ENCODE assay signal across 8 mouse cellular contexts in genomic region chr17:25083444-25083931, GRCm38 (mm10). TPM values are rescaled to one million over a fixed set of nuclear protein-coding genes. Genes with fewer than 3 reads are reported as not detected.
DNase-seq lines count a peak whose midpoint lies in the region; ATAC-seq lines count a peak whose summit lies in the region.

TSS of gene Tmem204 (minus strand) at chr17:25083591.

- no peak for DNase-seq in left cerebral cortex, postnatal 25 days (ENCODE audit: low spot score in 2 of 2)
- DNase-seq in left cerebral cortex, postnatal 4 days: no peak
- peak; percentile 83 for DNase-seq in heart, postnatal 25 days (ENCODE audit: low spot score)
- DNase-seq in limb, embryonic 10.5 days (ENCODE audit: low spot score): peak; percentile 88
- DNase-seq in right cerebral cortex, postnatal 10 days (ENCODE audit: low spot score in 2 of 2): no peak
- no peak for DNase-seq in frontal cortex, postnatal 14 days (ENCODE audit: low spot score in 2 of 2)

- no peaks in the 10 kb centered on the region for H3K27me3 ChIP-seq in forebrain, embryonic 12.5 days
- no peaks in the 10 kb centered on the region for H3K27me3 ChIP-seq in limb, embryonic 10.5 days (ENCODE audit: low read depth, poor library complexity, severe bottlenecking)
- no peaks in the 10 kb centered on the region for H3K27me3 ChIP-seq in midbrain, embryonic 12.5 days

- H3K4me1 ChIP-seq in forebrain, embryonic 12.5 days: no peaks in the 10 kb centered on the region
- H3K4me1 ChIP-seq in limb, embryonic 10.5 days: peaks cover 68% of the 10 kb centered on the region
- no peaks in the 10 kb centered on the region for H3K4me1 ChIP-seq in midbrain, embryonic 12.5 days

- peak within 1 kb of the TSS; percentile 50 for H3K27ac ChIP-seq in forebrain, embryonic 12.5 days
- H3K27ac ChIP-seq in limb, embryonic 10.5 days: peak within 1 kb of the TSS; percentile 95
- H3K27ac ChIP-seq in midbrain, embryonic 12.5 days (replicated peaks): 0 out of 2 replicates have a peak within 1 kb of the TSS, but pooled peaks have one; percentile 35

- no peak for ATAC-seq in forebrain, embryonic 12.5 days (ENCODE audit: low FRiP score)
- no peak for ATAC-seq in midbrain, embryonic 12.5 days (ENCODE audit: low FRiP score, low read depth)

- H3K9ac ChIP-seq in forebrain, embryonic 12.5 days: no peak within 1 kb of the TSS
- no peak within 1 kb of the TSS for H3K9ac ChIP-seq in midbrain, embryonic 12.5 days (replicated peaks)

- intact Hi-C loops in left cerebral cortex, postnatal 25 days (cut with DNase I): loop anchor here (5.0 kb wide), 1 partner anchor 46 kb away; no protein-coding TSS in a partner anchor
- intact Hi-C loops in left cerebral cortex, postnatal 4 days (cut with DNase I): no loop called here
- intact Hi-C loops in heart, postnatal 25 days (cut with DNase I): no loop called here

- H3K36me3 ChIP-seq in forebrain, embryonic 12.5 days (replicated peaks): peaks cover 6% of the 10 kb centered on the region
- H3K36me3 ChIP-seq in limb, embryonic 10.5 days: peaks cover 27% of the 10 kb centered on the region
- H3K36me3 ChIP-seq in midbrain, embryonic 12.5 days: peaks cover 22% of the 10 kb centered on the region

- WGBS in forebrain, embryonic 12.5 days: 72% methylated on average over 7 of the region's 7 CpGs
- WGBS in limb, embryonic 10.5 days: 17% methylated on average over 7 of the region's 7 CpGs
- 65% methylated on average over 7 of the region's 7 CpGs for WGBS in midbrain, embryonic 12.5 days

- no peak within 1 kb of the TSS for H3K4me3 ChIP-seq in forebrain, embryonic 12.5 days (replicated peaks)
- H3K4me3 ChIP-seq in limb, embryonic 10.5 days: peak within 1 kb of the TSS; percentile 26
- no peak within 1 kb of the TSS for H3K4me3 ChIP-seq in midbrain, embryonic 12.5 days

- no peak within 1 kb of the TSS for H3K4me2 ChIP-seq in forebrain, embryonic 12.5 days
- no peak within 1 kb of the TSS for H3K4me2 ChIP-seq in midbrain, embryonic 12.5 days (replicated peaks)

- no peaks in the 10 kb centered on the region for H3K9me3 ChIP-seq in forebrain, embryonic 12.5 days
- H3K9me3 ChIP-seq in limb, embryonic 10.5 days (replicated peaks): no peaks in the 10 kb centered on the region
- no peaks in the 10 kb centered on the region for H3K9me3 ChIP-seq in midbrain, embryonic 12.5 days

RNA-seq across cellular contexts. Expression of gene Tmem204, which starts in this region (rescaled TPM):
- total RNA-seq in left cerebral cortex, postnatal 25 days (2021): 10 to 100 TPM; 10.5 to 11.8 TPM
- 1 to 10 TPM; 5.4 to 6.7 TPM for total RNA-seq in left cerebral cortex, postnatal 4 days (2021)
- polyA plus RNA-seq in forebrain, embryonic 12.5 days (2016; fragmentation: Nextera tagmentation; extraction: Ambion mirVana): 8.2 and 9.1 TPM in 2 replicates
- total RNA-seq in heart, postnatal 25 days (2021): 10 to 100 TPM; 34.5 to 41.7 TPM
- 11.3 and 15.3 TPM in 2 replicates for polyA plus RNA-seq in limb, embryonic 10.5 days (2016; fragmentation: Nextera tagmentation; extraction: Ambion mirVana)
- polyA plus RNA-seq in midbrain, embryonic 12.5 days (2016; fragmentation: Nextera tagmentation; extraction: Ambion mirVana): 10.1 and 10.4 TPM in 2 replicates

Comparison
In these comparisons a context has a peak if more than half of its experiments do, and no peak if none do; other contexts are left out.
1. DNase-seq: peak in heart, postnatal 25 days (single experiment) and limb, embryonic 10.5 days (single experiment); none in left cerebral cortex, postnatal 25 days (0 of 2), left cerebral cortex, postnatal 4 days (single experiment), right cerebral cortex, postnatal 10 days (0 of 2) and frontal cortex, postnatal 14 days (0 of 2).
2. H3K27ac ChIP-seq: peak in every context shown above with its lines; median percentile 95 in limb, embryonic 10.5 days; 50 in forebrain, embryonic 12.5 days; 35 in midbrain, embryonic 12.5 days.